Mouse (Mus musculus) lung, postnatal 0 days (tissue): Measurements from ENCODE around the gene Micu2.

Experiments used
- CTCF ChIP-seq: IDR thresholded peaks from 2 replicates; pipeline ENCODE4 v1.5.1; 2016; ENCODE audit warnings: antibody characterized with exemption, mild to moderate bottlenecking
- EP300 ChIP-seq: IDR thresholded peaks from 2 replicates; pipeline ENCODE4 v1.6.1; 2016; ENCODE audit warnings: antibody characterized with exemption, mild to moderate bottlenecking, control low read depth

DNA sequence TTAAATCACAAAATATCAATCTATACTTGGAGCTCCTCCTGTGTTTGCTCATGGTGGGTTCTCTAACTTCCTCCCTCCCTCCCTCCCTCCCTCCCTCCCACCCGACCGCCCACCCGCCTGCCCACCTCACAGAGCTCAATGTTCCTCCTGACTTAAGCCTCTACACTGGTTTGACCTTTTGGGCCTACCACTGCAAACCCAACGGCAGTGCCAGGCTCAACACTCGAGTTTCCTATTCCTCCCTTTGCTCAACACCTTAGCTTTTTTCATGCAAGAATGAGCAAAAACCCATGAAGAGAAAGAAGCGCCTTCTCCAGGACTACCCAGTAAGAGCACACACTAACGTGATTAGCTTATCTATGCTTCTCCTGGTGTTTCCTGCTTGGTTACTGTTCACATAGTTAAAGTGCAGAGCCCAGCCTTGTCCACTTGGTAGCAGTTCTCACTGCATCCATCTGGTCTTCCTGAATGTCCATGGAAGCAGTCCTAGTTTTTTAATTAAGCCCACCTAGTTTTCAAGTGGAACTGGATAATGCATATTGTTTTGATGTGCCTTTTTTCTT is 66.1 kb downstream of the Micu2 start:
- TF ChIP-seq CTCF, result no peak
- TF ChIP-seq EP300, result no peak
